Mouse (Mus musculus) forebrain, embryonic 12.5 days (tissue): Measurements from ENCODE around the gene Txlna. TPM values are rescaled to one million over a fixed set of nuclear protein-coding genes. Genes with fewer than 3 reads are reported as not detected.

Experiments used
- ATAC-seq: fragments of 200-750 bp; cut with Nextera tagmentation; 2 replicates; pipeline ENCODE4 v1.8.0; 2017; ENCODE audit warnings: moderate TSS enrichment; ENCODE audit not compliant: low FRiP score
- H3K27ac ChIP-seq: fragments of 300-500 bp; sonication (generic); 2 replicates; pipeline ENCODE4 v1.5.1; 2016; ENCODE audit warnings: mild to moderate bottlenecking
- H3K27me3 ChIP-seq: fragments of 300-500 bp; sonication (generic); 2 replicates; pipeline ENCODE4 v1.6.1; 2016; ENCODE audit warnings: mild to moderate bottlenecking
- H3K36me3 ChIP-seq: fragments of 300-500 bp; sonication (generic); replicated peaks from 2 replicates; pipeline ENCODE4 v1.6.1; 2016; ENCODE audit warnings: mild to moderate bottlenecking
- H3K4me1 ChIP-seq: fragments of 300-500 bp; sonication (generic); 2 replicates; pipeline ENCODE4 v1.6.1; 2016
- H3K4me2 ChIP-seq: fragments of 300-500 bp; sonication (generic); 2 replicates; pipeline ENCODE4 v1.6.1; 2016; ENCODE audit warnings: mild to moderate bottlenecking, moderate library complexity
- H3K4me3 ChIP-seq: fragments of 300-500 bp; sonication (generic); replicated peaks from 2 replicates; pipeline ENCODE4 v1.5.1; 2016; ENCODE audit warnings: mild to moderate bottlenecking
- H3K9ac ChIP-seq: fragments of 300-500 bp; sonication (generic); 2 replicates; pipeline ENCODE4 v1.6.1; 2016; ENCODE audit warnings: mild to moderate bottlenecking
- H3K9me3 ChIP-seq: fragments of 300-500 bp; sonication (generic); 2 replicates; pipeline ENCODE4 v1.6.1; 2016
- WGBS: fragments of 180-500 bp; shearing (Covaris S2); methylation state at CpG from one replicate; pipeline ENCODE4 v1.1.7; 2016; 5-methylcytosine and 5-hydroxymethylcytosine counted together
- microRNA-seq: library from miRNA; unstranded; fragments of <30 nt; microRNA quantifications from one replicate; pipeline ENCODE4, GENCODE M21; 2017
- polyA plus RNA-seq: library from polyadenylated mRNA; unstranded; fragments of >200 nt; fragmentation: Nextera tagmentation; extraction: Ambion mirVana; gene quantifications from 2 replicates; pipeline ENCODE4 v1.2.1, GENCODE M21; 2016

The Txlna gene
- polyA plus RNA-seq, 1 experiment from 2014 or later, result 97.1 TPM

DNA sequence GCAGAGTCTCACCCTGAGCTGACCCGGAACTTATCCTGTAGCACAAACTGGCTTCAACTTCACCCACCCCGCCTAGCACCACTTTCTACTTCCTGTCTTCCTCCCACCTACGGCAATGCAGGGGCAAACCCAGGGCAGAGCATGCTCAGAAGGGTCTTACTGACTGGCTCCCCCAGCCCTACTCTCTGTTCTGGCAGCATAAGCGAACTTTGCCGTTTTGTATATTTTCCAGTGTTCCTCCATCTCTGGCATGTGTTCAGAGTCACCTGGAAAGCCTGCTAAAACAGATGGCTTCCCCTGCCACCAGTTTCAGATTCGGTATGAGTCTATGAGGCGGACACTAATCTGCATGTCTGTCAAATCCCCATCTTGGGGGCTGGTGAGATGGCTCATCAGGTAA, 60.5 kb downstream of the Txlna start:
- no peak for ATAC-seq
- Histone ChIP-seq H3K27me3 (no peaks in the 10 kb centered on the region), H3K9ac (no peak overlapping the region), H3K4me2 (no peak overlapping the region), H3K9me3 (no peaks in the 10 kb centered on the region), H3K4me1 (peaks cover 16% of the 10 kb centered on the region), H3K27ac (no peak overlapping the region), H3K36me3 (no peaks in the 10 kb centered on the region), H3K4me3 (no peak overlapping the region)
- 85% methylated on average over 7 of the region's 7 CpGs for WGBS

DNA sequence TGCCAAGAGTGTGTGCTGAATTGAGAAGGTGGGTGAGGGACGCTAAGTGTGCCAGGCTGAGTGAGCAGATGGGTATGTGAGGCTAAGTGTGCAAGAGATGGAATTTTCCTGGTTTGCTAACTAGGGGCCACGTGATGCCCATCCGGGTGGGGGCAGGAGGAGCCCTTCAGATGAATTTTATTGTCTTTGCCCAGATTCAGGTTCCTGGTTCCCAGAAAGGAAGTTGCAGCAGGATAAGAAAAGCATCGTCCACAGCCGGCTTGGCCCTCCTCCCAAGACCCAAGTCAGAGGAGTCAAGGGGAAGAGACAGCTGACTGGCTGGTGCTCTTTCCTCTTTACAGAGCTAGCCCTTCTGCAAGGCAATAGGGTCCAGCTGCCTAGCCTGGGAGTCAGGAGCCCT, 62.4 kb downstream of the Txlna start, which contains the start of gene Fam167b:
Gene Fam167b (minus strand): TSS at position 84 of the 400 bp plus-strand sequence.
- Histone ChIP-seq H3K4me3 (no peak within 1 kb of the TSS), H3K4me2 (peak within 1 kb of the TSS; percentile 31; the same call in 1 of the 2 replicates)

GRCm38 (mm10) chr4:129577688-129578087, 63.2 kb downstream of the Txlna start:
- Histone ChIP-seq H3K9ac (no peak overlapping the region), H3K4me1 (peaks cover 7% of the 10 kb centered on the region; the same call in 1 of the 2 replicates), H3K9me3 (no peaks in the 10 kb centered on the region), H3K27me3 (no peaks in the 10 kb centered on the region), H3K27ac (no peak overlapping the region), H3K36me3 (no peaks in the 10 kb centered on the region), H3K4me3 (no peak overlapping the region), H3K4me2 (no peak overlapping the region)
- ATAC-seq, result no peak
- WGBS, result 89% methylated on average over 7 of the region's 7 CpGs

More for the DNA sequence above, 62.4 kb downstream of the Txlna start, which contains the start of gene Fam167b:
- Histone ChIP-seq H3K9me3 (no peaks in the 10 kb centered on the region), H3K9ac (no peak within 1 kb of the TSS), H3K27ac (no peak within 1 kb of the TSS), H3K36me3 (no peaks in the 10 kb centered on the region), H3K27me3 (no peaks in the 10 kb centered on the region), H3K4me1 (peaks cover 7% of the 10 kb centered on the region; the same call in 1 of the 2 replicates)
- ATAC-seq, result no peak
- WGBS, result 91% methylated on average over 5 of the region's 5 CpGs

GRCm38 (mm10) chr4:129576863-129577491, 63.9 kb downstream of the Txlna start:
- H3K9me3 ChIP-seq, result no peaks in the 10 kb centered on the region
- ATAC-seq, result peak; percentile 46; the same call in 1 of the 2 replicates
- WGBS, result 30% methylated on average over 21 of the region's 21 CpGs
- no peak overlapping the region for H3K27ac ChIP-seq
- H3K4me1 ChIP-seq, result peaks cover 7% of the 10 kb centered on the region; the same call in 1 of the 2 replicates
- H3K36me3 ChIP-seq, result no peaks in the 10 kb centered on the region
- 0 out of 2 replicates have a peak overlapping the region, but pooled peaks have one; percentile 12 for H3K9ac ChIP-seq
- no peaks in the 10 kb centered on the region for H3K27me3 ChIP-seq
- H3K4me3 ChIP-seq, result no peak overlapping the region
- H3K4me2 ChIP-seq, result peak overlapping the region; percentile 31; the same call in 1 of the 2 replicates

Small RNA genes within 50 kb of the gene (microRNA-seq; reads per million reads assigned to microRNA genes)
- 2.7 reads per million, percentile 4 among the genes with 10 or more reads in this experiment for gene Mir7016

Other genes with a start within 250 kb of the Txlna start
- 2.8 and 3.2 TPM in 2 replicates for gene Zbtb8b, start 200.2 kb downstream of the Txlna start, polyA plus RNA-seq
- gene Bsdc1, start 179.5 kb downstream of the Txlna start, polyA plus RNA-seq, result 27.3 and 29.4 TPM in 2 replicates
- not detected in 2 replicates for gene Tssk3, start 150.0 kb downstream of the Txlna start, polyA plus RNA-seq
- not detected in 2 replicates for gene Fam229a, start 149.9 kb downstream of the Txlna start, polyA plus RNA-seq
- 1,836 and 1,849 TPM in 2 replicates for gene Marcksl1, start 127.5 kb downstream of the Txlna start, polyA plus RNA-seq
- 207 and 221 TPM in 2 replicates for gene Hdac1, start 98.4 kb downstream of the Txlna start, polyA plus RNA-seq
- gene Lck, start 67.4 kb downstream of the Txlna start, polyA plus RNA-seq, result 9.0 and 9.3 TPM in 2 replicates
- gene Fam167b, start 62.5 kb downstream of the Txlna start, polyA plus RNA-seq, result 0.37 and 0.92 TPM in 2 replicates
- 204 and 212 TPM in 2 replicates for gene Eif3i, start 40.4 kb downstream of the Txlna start, polyA plus RNA-seq
- gene Tmem234, start 40.4 kb downstream of the Txlna start, polyA plus RNA-seq, result 161 and 163 TPM in 2 replicates
- 2.6 and 2.9 TPM in 2 replicates for gene Dcdc2b, start 26.8 kb downstream of the Txlna start, polyA plus RNA-seq
- 26.5 and 27.4 TPM in 2 replicates for gene Iqcc, start 22.0 kb downstream of the Txlna start, polyA plus RNA-seq
- 75.4 and 79.2 TPM in 2 replicates for gene Ccdc28b, start 17.1 kb downstream of the Txlna start, polyA plus RNA-seq
- 13.6 and 14.9 TPM in 2 replicates for gene Kpna6, start 31.7 kb upstream of the Txlna start, polyA plus RNA-seq
- gene Tmem39b, start 55.8 kb upstream of the Txlna start, polyA plus RNA-seq, result 18.5 and 21.9 TPM in 2 replicates
- gene Khdrbs1, start 101.2 kb upstream of the Txlna start, polyA plus RNA-seq, result 229 and 231 TPM in 2 replicates
- 375 and 407 TPM in 2 replicates for gene Ptp4a2, start 170.2 kb upstream of the Txlna start, polyA plus RNA-seq